Mouse (Mus musculus) ES-CJ7 (cell line): Measurements from ENCODE around the gene Mthfd2l.

ENCODE experiments used
- DNase-seq: peaks from one replicate; pipeline ENCODE4 v3.0.0; 2011; ENCODE audit warnings: low read depth, low spot score

Gene Mthfd2l

GRCm38 (mm10) chr5:90945453-90945852 is 14.5 kb downstream of the Mthfd2l start:
- no peak for DNase-seq

GRCm38 (mm10) chr5:90949499-90949898 is 18.6 kb downstream of the Mthfd2l start:
- DNase-seq: no peak

GRCm38 (mm10) chr5:90951475-90951874 is 20.6 kb downstream of the Mthfd2l start:
- DNase-seq: peak; percentile 9

- DNase-seq: peak; percentile 21
These were observed 22.0 kb downstream of the Mthfd2l start for GRCm38 (mm10) chr5:90952731-90953481.

GRCm38 (mm10) chr5:90964316-90964715 is 33.4 kb downstream of the Mthfd2l start:
- peak; percentile 58 for DNase-seq

- DNase-seq: no peak
These were observed 33.8 kb downstream of the Mthfd2l start for GRCm38 (mm10) chr5:90964764-90965163.

GRCm38 (mm10) chr5:90965386-90965785 is 34.5 kb downstream of the Mthfd2l start:
- DNase-seq: no peak

- peak; percentile 43 for DNase-seq
These were observed 46.3 kb downstream of the Mthfd2l start for GRCm38 (mm10) chr5:90977244-90977643.

GRCm38 (mm10) chr5:90980297-90980696 is 49.4 kb downstream of the Mthfd2l start:
- no peak for DNase-seq

GRCm38 (mm10) chr5:90987605-90988004 is 56.7 kb downstream of the Mthfd2l start:
- DNase-seq: no peak

GRCm38 (mm10) chr5:90988149-90988548 is 57.2 kb downstream of the Mthfd2l start:
- DNase-seq: no peak

GRCm38 (mm10) chr5:90988592-90988991 is 57.7 kb downstream of the Mthfd2l start:
- DNase-seq: no peak

GRCm38 (mm10) chr5:90999942-91000341 is 69.0 kb downstream of the Mthfd2l start:
- no peak for DNase-seq

- no peak for DNase-seq
These were observed 84.3 kb downstream of the Mthfd2l start for GRCm38 (mm10) chr5:91015216-91015615.

- no peak for DNase-seq
These were observed 92.2 kb downstream of the Mthfd2l start for GRCm38 (mm10) chr5:91023114-91023513.

GRCm38 (mm10) chr5:91027164-91027563 is 96.2 kb downstream of the Mthfd2l start, which contains the start of gene Epgn:
Epgn (plus strand) TSS chr5:91027464.
- no peak for DNase-seq

- no peak for DNase-seq
These were observed 96.9 kb downstream of the Mthfd2l start for GRCm38 (mm10) chr5:91027840-91028239.

GRCm38 (mm10) chr5:91030629-91031028 is 99.7 kb downstream of the Mthfd2l start:
- no peak for DNase-seq

GRCm38 (mm10) chr5:91035341-91035740 is 104.4 kb downstream of the Mthfd2l start:
- DNase-seq: peak; percentile 33

GRCm38 (mm10) chr5:91036628-91037027 is 105.7 kb downstream of the Mthfd2l start:
- DNase-seq: no peak

GRCm38 (mm10) chr5:91037756-91038155 is 106.8 kb downstream of the Mthfd2l start:
- DNase-seq: no peak

- peak; percentile 84 for DNase-seq
These were observed 107.6 kb downstream of the Mthfd2l start for GRCm38 (mm10) chr5:91038547-91038946.

- no peak for DNase-seq
These were observed 108.0 kb downstream of the Mthfd2l start for GRCm38 (mm10) chr5:91038963-91039362.

GRCm38 (mm10) chr5:91047987-91048386 is 117.1 kb downstream of the Mthfd2l start:
- DNase-seq: no peak
